Mouse (Mus musculus): ENCODE results near the gene Spon2.

The Spon2 gene

GRCm38 (mm10) chr5:33218081-33218480, at the start of gene Spon2:
Spon2 (minus strand) TSS chr5:33218455.
- ATAC-seq (ENCODE audit: insufficient number of reproducible peaks, low FRiP score, low TSS enrichment): no peak

GRCm38 (mm10) chr5:33254416-33254815, 36.2 kb upstream of the Spon2 start:
- no peak for ATAC-seq (ENCODE audit: insufficient number of reproducible peaks, low FRiP score, low TSS enrichment)

GRCm38 (mm10) chr5:33248186-33248585, 29.9 kb upstream of the Spon2 start:
- no peak for ATAC-seq (ENCODE audit: insufficient number of reproducible peaks, low FRiP score, low TSS enrichment)

GRCm38 (mm10) chr5:33247387-33247786, 29.1 kb upstream of the Spon2 start:
- no peak for ATAC-seq (ENCODE audit: insufficient number of reproducible peaks, low FRiP score, low TSS enrichment)

- ATAC-seq (ENCODE audit: insufficient number of reproducible peaks, low FRiP score, low TSS enrichment): peak; percentile 78
These were observed 27.4 kb upstream of the Spon2 start for GRCm38 (mm10) chr5:33245701-33246100.

GRCm38 (mm10) chr5:33244377-33244920, 26.2 kb upstream of the Spon2 start:
- ATAC-seq (ENCODE audit: insufficient number of reproducible peaks, low FRiP score, low TSS enrichment): no peak

GRCm38 (mm10) chr5:33239934-33240333, 21.7 kb upstream of the Spon2 start:
- ATAC-seq (ENCODE audit: insufficient number of reproducible peaks, low FRiP score, low TSS enrichment): no peak

GRCm38 (mm10) chr5:33239111-33239714, 21.0 kb upstream of the Spon2 start:
- no peak for ATAC-seq (ENCODE audit: insufficient number of reproducible peaks, low FRiP score, low TSS enrichment)

- 0 out of 2 replicates have a peak, but pooled peaks have one; percentile 12 for ATAC-seq (ENCODE audit: insufficient number of reproducible peaks, low FRiP score, low TSS enrichment)
These were observed 20.0 kb upstream of the Spon2 start for GRCm38 (mm10) chr5:33238256-33238645.

GRCm38 (mm10) chr5:33237600-33238255, 19.5 kb upstream of the Spon2 start:
- peak; percentile 46; the same call in 1 of the 2 replicates for ATAC-seq (ENCODE audit: insufficient number of reproducible peaks, low FRiP score, low TSS enrichment)

GRCm38 (mm10) chr5:33234391-33235031, 16.3 kb upstream of the Spon2 start:
- no peak for ATAC-seq (ENCODE audit: insufficient number of reproducible peaks, low FRiP score, low TSS enrichment)

GRCm38 (mm10) chr5:33232791-33233190, 14.5 kb upstream of the Spon2 start:
- no peak for ATAC-seq (ENCODE audit: insufficient number of reproducible peaks, low FRiP score, low TSS enrichment)

- no peak for ATAC-seq (ENCODE audit: insufficient number of reproducible peaks, low FRiP score, low TSS enrichment)
These were observed 12.0 kb upstream of the Spon2 start for GRCm38 (mm10) chr5:33230285-33230684.

GRCm38 (mm10) chr5:33228428-33228827, 10.2 kb upstream of the Spon2 start:
- peak; percentile 81 for ATAC-seq (ENCODE audit: insufficient number of reproducible peaks, low FRiP score, low TSS enrichment)

GRCm38 (mm10) chr5:33225673-33226072, 7.4 kb upstream of the Spon2 start:
- no peak for ATAC-seq (ENCODE audit: insufficient number of reproducible peaks, low FRiP score, low TSS enrichment)

- no peak for ATAC-seq (ENCODE audit: insufficient number of reproducible peaks, low FRiP score, low TSS enrichment)
These were observed 6.2 kb upstream of the Spon2 start for GRCm38 (mm10) chr5:33224491-33224890.

- no peak for ATAC-seq (ENCODE audit: insufficient number of reproducible peaks, low FRiP score, low TSS enrichment)
These were observed 4.8 kb upstream of the Spon2 start for GRCm38 (mm10) chr5:33222841-33223744.

- no peak for ATAC-seq (ENCODE audit: insufficient number of reproducible peaks, low FRiP score, low TSS enrichment)
These were observed 4.1 kb upstream of the Spon2 start for GRCm38 (mm10) chr5:33222389-33222788.

GRCm38 (mm10) chr5:33220350-33221044, 2.2 kb upstream of the Spon2 start:
- ATAC-seq (ENCODE audit: insufficient number of reproducible peaks, low FRiP score, low TSS enrichment): no peak

GRCm38 (mm10) chr5:33219831-33220230, 1.6 kb upstream of the Spon2 start:
- no peak for ATAC-seq (ENCODE audit: insufficient number of reproducible peaks, low FRiP score, low TSS enrichment)

All from cerebellum, adult (tissue).